Mouse (Mus musculus): ENCODE data around the gene Osbpl10. TPM values are rescaled to one million over a fixed set of nuclear protein-coding genes. Genes with fewer than 3 reads are reported as not detected.
"Not testable (repeated sequence)": the region's sequence is repeated elsewhere in the genome, so short reads cannot be mapped to it uniquely, and the experiment has no call there.

Gene Osbpl10
- total RNA-seq, 2 experiments from 2014 or later, result 52.5 to 54.0 TPM

GRCm38 (mm10) chr9:115021419-115021818, 43.0 kb downstream of the Osbpl10 start:
- DNase-seq (ENCODE audit: low spot score in 2 of 2), result no peak
- intact Hi-C loops (cut with DNase I), result no loop called here

GRCm38 (mm10) chr9:115023137-115023536, 44.8 kb downstream of the Osbpl10 start:
- DNase-seq (ENCODE audit: low spot score in 2 of 2), result no peak
- intact Hi-C loops (cut with DNase I), result no loop called here

GRCm38 (mm10) chr9:115023708-115024383, 45.5 kb downstream of the Osbpl10 start:
- intact Hi-C loops (cut with DNase I), result no loop called here
- peak; percentile 63 to 64 for DNase-seq (ENCODE audit: low spot score in 2 of 2)

GRCm38 (mm10) chr9:115029307-115029706, 50.9 kb downstream of the Osbpl10 start:
- intact Hi-C loops (cut with DNase I), result no loop called here
- no peak for DNase-seq (ENCODE audit: low spot score in 2 of 2)

GRCm38 (mm10) chr9:115030581-115030980, 52.2 kb downstream of the Osbpl10 start:
- intact Hi-C loops (cut with DNase I), result no loop called here
- DNase-seq (ENCODE audit: low spot score in 2 of 2), result no peak

GRCm38 (mm10) chr9:115031046-115031445, 52.7 kb downstream of the Osbpl10 start:
- DNase-seq (ENCODE audit: low spot score in 2 of 2); intact Hi-C loops (cut with DNase I): not testable (repeated sequence)

- DNase-seq (ENCODE audit: low spot score in 2 of 2), result no peak
- intact Hi-C loops (cut with DNase I), result no loop called here
Observed at GRCm38 (mm10) chr9:115032786-115033185, 54.4 kb downstream of the Osbpl10 start.

GRCm38 (mm10) chr9:115034271-115034670, 55.9 kb downstream of the Osbpl10 start:
- intact Hi-C loops (cut with DNase I), result no loop called here
- DNase-seq (ENCODE audit: low spot score in 2 of 2), result no peak

GRCm38 (mm10) chr9:115034788-115035187, 56.4 kb downstream of the Osbpl10 start:
- DNase-seq (ENCODE audit: low spot score in 2 of 2), result no peak

GRCm38 (mm10) chr9:115038215-115038614, 59.8 kb downstream of the Osbpl10 start:
- DNase-seq (ENCODE audit: low spot score in 2 of 2), result no peak
- intact Hi-C loops (cut with DNase I), result no loop called here

More at GRCm38 (mm10) chr9:115034788-115035187, 56.4 kb downstream of the Osbpl10 start:
- intact Hi-C loops (cut with DNase I), result no loop called here

- intact Hi-C loops (cut with DNase I), result no loop called here
- DNase-seq (ENCODE audit: low spot score in 2 of 2), result no peak
Observed at GRCm38 (mm10) chr9:115038686-115039085, 60.3 kb downstream of the Osbpl10 start.

GRCm38 (mm10) chr9:115039245-115039644, 60.9 kb downstream of the Osbpl10 start:
- DNase-seq (ENCODE audit: low spot score in 2 of 2), result no peak
- intact Hi-C loops (cut with DNase I), result no loop called here

GRCm38 (mm10) chr9:115042571-115042970, 64.2 kb downstream of the Osbpl10 start:
- intact Hi-C loops (cut with DNase I), result no loop called here
- no peak for DNase-seq (ENCODE audit: low spot score in 2 of 2)

- intact Hi-C loops (cut with DNase I), result no loop called here
- DNase-seq (ENCODE audit: low spot score in 2 of 2), result no peak
Observed at GRCm38 (mm10) chr9:115042971-115043706, 64.8 kb downstream of the Osbpl10 start.

GRCm38 (mm10) chr9:115043881-115044770, 65.8 kb downstream of the Osbpl10 start:
- no peak for DNase-seq (ENCODE audit: low spot score in 2 of 2)
- intact Hi-C loops (cut with DNase I), result no loop called here

- DNase-seq (ENCODE audit: low spot score in 2 of 2), result no peak
- intact Hi-C loops (cut with DNase I), result no loop called here
Observed at GRCm38 (mm10) chr9:115045087-115045800, 66.9 kb downstream of the Osbpl10 start.

GRCm38 (mm10) chr9:115046701-115047100, 68.3 kb downstream of the Osbpl10 start:
- DNase-seq (ENCODE audit: low spot score in 2 of 2), result no peak
- intact Hi-C loops (cut with DNase I), result no loop called here

- no peak for DNase-seq (ENCODE audit: low spot score in 2 of 2)
- intact Hi-C loops (cut with DNase I), result no loop called here
Observed at GRCm38 (mm10) chr9:115048340-115048739, 70.0 kb downstream of the Osbpl10 start.

- no peak for DNase-seq (ENCODE audit: low spot score in 2 of 2)
- intact Hi-C loops (cut with DNase I), result no loop called here
Observed at GRCm38 (mm10) chr9:115048861-115049260, 70.5 kb downstream of the Osbpl10 start.
